Mouse (Mus musculus) neutrophil, adult 5-6 weeks (primary cell): ENCODE data around the gene Rcn3. TPM values are rescaled to one million over a fixed set of nuclear protein-coding genes. Genes with fewer than 3 reads are reported as not detected.
"Not testable (repeated sequence)": the region's sequence is repeated elsewhere in the genome, so short reads cannot be mapped to it uniquely, and the experiment has no call there.

Source experiments
- ATAC-seq: fragments of 151-379, 151-347 bp; 2 replicates; pipeline ENCODE4 v1.8.0; 2017; ENCODE audit warnings: mild to moderate bottlenecking, moderate TSS enrichment; ENCODE audit not compliant: insufficient number of reproducible peaks, poor library complexity, low FRiP score, severe bottlenecking; ENCODE audit errors: extremely low read depth
- total RNA-seq: library from RNA; stranded (forward); fragments of 200-1000 nt; gene quantifications from 2 replicates; pipeline ENCODE4 v1.2.3, GENCODE M21; 2017

Gene Rcn3
- total RNA-seq, 1 experiment from 2014 or later, result 9.2 TPM

DNA sequence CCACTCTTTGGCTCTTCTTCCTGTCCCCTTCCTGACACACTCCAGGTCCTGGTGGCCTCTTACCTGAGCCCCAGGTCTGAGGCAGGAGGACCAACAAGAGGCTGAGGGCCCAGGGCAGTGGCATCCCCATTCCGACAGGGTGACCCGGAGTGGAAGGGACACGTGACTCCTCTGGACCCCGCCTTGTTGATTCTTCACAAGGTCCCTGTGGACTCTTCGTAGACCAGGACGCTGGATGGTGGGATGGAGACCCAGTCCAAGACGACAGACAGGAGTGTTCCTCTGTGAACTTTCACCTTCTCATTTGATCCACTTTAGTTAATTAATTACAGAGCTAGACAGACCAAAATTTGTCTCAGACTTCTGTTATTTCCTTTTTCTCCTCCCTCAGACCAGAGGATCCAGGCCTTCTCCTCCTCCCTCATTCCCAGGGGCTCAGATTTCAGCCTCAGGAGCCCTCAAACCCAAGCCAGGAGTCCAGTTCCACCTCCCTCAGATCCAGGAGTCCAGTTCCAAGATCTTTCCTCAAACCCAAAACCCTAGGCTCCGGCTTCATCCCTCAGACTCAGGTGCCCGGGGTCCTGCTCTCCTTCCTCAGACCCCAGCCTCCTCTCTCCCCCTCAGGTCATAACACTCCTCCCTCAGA is 11.0 kb upstream of the Rcn3 start:
- ATAC-seq, result no peak

DNA sequence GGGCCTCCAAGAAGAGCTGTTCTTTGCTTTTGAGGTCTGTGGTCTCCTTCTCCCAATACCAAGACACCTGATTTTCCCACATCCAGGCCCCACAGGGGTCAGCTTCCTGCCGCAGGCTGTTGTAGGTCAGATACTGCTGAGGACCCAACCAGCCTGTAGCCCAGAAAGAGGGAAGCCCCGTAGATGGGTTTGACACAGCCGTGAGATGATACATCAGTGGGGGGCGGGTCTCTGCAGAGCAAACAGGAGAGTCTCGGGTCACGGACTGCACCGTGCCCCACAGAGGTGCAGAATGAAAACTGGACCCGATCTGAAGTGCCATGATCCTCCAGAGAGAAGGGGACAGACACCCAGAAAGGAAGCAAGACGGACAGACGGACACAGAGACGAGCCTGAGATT is 10.4 kb upstream of the Rcn3 start:
- ATAC-seq, result no peak

DNA sequence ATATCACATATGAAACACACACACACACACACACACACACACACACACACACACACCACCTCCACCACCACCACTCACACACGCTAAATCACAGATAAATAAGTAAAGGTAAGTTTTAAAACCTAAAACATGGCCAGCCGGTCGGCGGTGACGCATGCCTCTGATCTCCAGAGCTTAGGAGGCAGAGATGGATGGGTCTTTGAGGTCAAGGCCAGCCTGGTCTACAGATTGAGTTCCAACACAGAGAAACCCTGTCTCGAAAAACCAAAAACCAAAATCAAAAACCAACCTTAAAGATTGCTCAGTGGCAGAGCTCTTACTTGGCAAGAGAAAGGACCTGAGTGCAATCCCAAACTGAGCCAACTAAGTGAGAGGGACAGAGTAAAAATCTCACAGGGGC is 8.0 kb upstream of the Rcn3 start:
- ATAC-seq, result no peak

DNA sequence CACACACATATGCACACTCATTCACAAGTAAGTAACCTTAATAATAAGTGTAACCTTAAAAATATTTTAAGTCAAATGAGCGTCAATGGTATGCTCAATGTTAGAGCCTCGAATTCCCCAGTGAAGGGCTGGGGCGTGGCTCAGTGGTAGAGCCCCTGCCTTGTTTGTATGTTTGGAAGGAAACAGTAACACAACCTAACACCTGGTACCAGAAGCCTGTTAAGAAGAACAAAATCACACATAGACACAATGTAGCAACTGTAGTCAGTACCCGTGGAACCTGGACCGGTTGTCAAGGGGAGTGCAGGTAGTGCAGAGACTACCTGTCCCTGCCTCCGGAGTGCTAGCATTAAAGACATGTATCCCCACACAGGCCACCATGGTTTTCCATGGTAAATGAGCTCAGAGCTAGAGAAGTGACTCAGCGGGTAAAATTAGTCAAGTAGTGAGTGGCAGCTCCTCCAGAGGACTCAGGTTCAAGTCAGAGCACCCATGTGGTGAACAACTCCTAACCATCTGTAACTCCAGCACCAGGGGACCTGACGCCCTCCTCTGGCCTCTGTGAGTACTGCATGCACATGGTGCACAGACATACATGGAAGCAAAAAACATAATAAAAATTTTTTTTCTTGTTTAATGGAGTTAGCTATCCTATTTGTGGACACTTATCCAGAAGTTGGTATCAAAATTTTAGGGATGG is 6.7 kb upstream of the Rcn3 start:
- ATAC-seq, result no peak

DNA sequence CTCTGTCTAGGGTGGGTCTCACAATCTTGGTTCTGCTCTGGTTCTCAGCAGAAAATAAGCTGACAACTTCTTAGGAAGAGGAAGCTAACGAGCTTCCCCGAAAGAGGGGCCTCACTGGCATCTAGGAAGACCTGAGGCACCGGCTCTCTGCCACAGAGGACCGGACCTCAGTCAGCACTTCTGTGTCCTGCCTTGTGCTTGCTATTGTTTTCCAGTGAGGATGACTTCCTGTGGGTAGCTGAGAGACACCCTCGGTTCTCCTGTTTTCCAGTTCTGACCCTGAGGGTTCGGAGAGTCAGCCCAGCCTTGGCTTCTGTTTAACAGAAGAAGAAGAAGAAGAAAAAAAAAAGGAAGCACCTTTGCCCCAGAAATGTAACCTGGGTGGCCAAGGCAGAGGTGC is 5.5 kb upstream of the Rcn3 start:
- no peak for ATAC-seq

DNA sequence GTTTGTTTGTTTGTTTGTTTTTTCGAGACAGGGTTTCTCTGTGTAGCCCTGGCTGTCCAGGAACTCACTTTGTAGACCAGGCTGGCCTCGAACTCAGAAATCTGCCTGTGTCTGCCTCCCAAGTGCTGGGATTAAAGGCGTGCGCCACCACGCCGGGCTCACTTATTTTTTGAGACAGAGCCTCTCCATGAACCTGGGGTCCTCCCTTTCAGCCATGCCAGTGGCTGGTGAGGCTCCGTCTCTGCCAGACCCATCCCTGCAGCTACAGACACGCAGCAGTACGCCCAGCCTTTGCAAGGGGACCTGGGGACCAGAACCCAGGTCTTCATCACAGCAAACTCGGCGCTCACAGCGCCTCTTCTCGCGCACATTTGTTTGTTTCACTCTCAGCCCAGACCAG is 3.9 kb upstream of the Rcn3 start:
- ATAC-seq, result not testable (repeated sequence)

DNA sequence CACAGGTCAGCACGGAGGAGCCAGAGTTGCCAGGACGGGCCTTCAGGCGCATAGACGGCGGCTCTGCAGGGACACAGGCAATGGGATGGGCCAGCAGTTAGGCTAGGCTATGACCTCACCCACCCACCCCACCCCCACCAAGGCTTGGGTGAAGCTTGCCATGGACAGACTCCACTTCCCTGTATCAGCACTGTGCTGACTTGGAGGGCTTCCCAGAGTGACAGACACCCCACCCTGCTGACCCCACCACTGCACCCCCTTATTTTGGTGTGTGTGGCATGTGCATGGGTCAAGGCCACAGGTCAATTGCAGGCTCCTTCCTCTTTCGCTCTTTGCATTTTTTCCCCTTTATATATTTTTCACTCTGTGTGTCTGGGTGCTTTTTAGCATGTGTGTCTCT is 3.3 kb upstream of the Rcn3 start:
- ATAC-seq, result no peak

DNA sequence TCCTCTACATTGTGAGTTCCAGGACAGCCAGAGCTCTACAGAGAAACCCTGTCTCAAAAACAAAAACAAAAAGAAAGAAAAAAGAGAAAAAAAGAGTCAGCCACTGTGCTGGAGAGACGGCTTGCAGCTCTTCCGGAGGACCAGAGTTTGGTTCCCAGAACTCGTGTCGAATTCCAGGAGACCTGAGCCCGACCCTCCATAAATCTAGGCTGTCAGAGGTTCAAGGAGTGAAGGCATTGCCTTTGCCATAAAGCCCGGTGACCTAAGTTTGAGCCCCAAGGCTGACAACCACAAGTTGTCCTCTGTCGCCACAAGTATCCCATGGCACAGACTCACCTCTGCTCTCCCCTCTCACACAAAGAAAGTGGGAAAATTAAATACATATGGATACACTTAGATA is 2.1 kb upstream of the Rcn3 start:
- no peak for ATAC-seq

DNA sequence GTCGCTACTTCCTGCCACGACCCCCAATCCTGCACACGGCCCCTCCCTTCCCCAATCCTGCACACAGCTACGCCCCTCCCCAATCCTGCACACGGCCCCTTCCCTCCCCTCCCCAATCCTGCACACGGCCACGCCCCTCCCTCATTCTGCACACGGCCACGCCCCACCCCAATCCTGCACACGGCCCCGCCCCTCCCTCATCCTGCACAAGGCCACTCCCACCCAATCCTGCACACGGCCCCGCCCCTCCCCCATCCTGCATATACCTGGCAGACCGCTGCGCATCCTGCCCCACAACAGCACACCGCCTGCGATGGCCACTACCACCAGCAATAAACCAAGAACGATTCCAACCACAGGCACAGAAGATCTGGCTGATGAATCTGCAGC is 1.5 kb upstream of the Rcn3 start:
- no peak for ATAC-seq

DNA sequence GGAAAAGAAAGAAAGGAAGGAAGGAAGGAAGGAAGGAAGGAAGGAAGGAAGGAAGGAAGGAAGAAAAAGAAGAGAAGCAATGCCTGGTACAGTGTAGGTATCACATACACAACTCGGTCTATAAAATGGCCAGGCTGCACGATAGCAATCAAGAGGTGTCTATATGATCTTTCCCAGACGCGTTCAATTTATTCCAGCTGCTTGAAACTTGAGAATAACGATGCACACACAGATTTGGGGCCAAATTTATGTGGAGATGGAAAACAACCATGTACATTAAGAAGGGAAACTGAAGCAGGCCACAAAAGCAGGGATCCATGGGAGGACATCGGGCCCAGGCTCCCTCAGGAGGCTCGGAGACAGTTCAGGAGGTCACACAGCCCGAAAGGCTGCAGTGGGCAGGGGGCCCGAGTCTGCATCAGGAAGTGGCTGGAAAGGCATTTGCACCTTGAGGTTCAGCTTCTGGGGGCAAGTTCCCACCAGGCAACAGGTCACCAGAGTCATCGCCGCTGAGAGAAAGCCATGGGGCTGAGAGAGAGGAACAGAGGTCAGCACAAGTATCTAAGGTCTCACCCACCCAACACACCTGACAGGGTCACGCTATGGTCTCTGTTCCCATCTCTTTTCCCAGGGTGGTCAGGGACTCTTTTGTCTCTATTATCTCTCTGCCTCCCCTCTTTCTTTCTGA is 951 bp upstream of the Rcn3 start:
- ATAC-seq, result no peak

DNA sequence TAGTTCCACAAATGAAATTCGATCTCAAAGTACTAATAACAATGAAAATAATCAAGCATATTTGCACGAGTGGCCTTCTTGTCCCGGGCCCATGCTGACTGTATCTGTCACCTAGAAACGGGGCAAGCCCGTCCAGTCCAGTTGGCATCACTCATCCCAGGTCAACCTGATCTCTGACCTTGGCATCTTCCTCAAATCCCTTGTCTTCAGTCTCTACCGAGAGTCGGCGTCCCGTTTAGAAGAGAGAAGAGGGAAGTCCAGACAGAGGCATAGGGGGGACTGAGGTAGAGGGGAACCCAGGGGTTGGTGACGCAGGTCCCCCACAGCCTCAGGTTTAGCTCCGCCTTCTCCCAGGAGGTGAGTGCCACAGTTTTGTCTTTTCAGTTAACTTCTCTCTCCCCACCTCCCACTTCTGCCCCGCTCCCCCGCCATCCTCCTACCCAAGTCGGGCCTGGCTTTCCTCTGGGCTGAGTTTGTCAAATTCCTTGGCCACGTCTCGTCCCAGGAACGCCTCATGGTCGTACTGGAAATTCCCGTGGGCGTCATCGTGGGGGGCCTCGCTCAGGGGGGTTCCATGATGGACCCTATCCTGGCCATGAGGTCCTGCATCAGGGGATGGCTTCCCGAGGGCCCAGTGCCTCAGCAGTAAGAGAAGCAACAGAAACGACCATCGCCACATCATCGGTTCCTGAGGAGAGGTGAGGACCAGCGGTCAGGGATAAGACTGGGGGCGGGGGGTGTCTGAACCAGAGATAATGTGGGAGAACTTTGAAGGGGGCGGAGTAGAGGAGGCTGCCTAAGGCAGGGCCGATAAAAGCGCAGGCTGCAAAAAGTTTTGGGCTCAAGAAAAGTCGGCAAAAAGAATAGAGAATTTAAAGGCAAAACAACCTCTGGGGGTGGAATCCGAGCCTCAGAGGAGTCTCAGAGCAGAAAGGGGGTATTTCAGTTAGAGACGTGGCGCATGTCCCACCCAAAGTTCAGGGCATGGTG is 725 bp downstream of the Rcn3 start:
- ATAC-seq, result peak; percentile 63

DNA sequence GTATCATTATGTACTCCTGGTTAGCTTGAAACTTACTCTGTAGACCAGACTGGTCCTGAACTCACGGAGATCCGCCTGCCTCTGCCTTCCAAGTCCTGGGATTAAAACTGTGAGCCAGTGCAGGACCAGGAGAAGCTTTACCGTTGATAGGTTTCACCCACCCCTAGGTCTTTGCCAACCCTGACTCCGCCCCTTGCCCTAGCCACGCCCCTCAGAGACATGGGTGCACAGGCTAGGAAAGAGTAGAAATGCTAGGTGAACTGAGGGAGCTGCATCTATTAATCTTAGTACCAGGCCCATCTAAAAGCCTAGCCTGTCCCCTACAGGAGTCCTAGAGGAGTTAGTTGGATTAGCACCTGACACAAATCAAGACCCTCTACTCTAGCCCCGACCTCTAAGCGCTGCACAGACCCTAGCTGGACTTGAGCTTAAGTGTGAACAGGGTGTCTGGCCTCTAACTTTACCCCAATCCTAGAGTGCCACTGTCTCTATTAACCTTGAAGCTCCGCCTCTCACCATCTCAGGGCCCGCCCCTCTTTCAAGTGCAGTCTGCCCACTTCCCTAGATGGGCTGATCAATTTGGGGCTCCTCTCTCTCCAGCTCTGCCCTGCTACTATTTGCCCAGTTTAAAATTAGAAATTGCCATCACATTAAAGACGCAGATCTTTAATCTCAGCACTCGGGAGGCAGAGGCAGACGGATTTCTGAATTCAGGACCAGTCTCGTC is 1.6 kb downstream of the Rcn3 start:
- no peak for ATAC-seq

DNA sequence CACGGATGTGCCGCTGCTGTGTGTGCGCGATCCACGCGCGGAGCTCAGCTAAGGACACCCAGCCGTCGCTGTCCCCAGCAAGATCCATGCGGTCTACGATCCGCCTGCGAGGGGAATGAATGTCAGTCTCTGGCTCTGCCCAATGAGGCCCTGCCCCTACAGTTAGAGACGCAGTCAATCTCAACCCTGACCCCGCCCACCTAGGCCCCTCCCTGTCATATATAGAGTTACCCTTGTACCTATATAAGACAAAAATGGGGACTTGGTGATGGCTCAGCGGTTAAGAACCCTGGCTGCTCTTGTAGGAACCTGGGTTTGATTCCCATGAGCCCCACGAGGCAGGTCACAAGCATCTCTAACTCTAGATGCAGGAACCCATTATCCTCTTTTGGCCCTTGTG is 3.4 kb downstream of the Rcn3 start:
- ATAC-seq, result no peak

DNA sequence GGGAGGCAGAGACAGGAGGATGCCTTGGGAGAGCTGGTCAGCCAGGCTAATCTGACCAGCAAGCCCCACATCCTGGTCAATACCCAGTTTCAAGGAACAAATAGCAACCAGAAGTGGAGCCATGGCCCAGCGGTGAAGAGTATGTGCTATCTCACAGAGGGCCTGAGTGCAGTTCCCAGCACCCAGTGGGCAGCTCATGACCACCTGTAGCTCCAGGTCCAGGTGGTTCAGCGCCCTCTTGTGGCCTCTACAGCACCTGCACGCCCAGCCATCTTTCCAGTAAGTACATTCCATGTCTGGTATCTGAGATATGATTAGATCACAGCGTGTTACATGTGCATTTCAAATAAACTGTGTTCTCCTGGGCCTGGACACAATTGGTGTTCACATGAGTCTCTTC is 5.9 kb downstream of the Rcn3 start:
- ATAC-seq, result no peak

DNA sequence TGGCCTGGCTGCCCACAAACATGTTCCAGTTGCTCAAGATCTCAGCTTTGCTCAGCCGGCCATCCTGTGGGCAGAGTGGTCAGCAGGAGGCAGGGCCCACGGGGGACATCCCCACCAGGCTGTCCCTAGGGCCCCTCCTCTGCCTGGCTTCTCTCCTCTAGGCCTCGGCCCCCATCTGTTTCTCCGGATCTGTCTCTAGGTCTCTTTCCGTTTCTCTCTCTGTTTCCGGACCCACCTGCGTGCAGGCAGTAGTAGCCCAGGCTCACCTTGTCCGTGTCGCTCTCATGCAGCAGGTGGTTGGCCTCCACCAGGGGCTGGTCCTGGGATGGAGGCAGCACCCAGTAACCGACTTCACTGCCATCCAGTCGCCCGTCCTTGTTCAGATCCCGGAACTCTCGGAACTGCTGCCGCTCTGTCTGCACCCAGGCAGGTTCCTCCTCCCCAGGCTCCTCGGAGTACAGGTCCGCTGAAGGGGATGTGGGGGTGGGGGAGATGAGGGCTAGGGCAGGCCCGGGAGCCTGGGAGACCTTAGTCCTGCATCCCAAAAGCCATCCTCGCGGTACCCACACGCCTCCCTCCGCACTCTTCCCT is 8.6 kb downstream of the Rcn3 start:
- ATAC-seq, result no peak

DNA sequence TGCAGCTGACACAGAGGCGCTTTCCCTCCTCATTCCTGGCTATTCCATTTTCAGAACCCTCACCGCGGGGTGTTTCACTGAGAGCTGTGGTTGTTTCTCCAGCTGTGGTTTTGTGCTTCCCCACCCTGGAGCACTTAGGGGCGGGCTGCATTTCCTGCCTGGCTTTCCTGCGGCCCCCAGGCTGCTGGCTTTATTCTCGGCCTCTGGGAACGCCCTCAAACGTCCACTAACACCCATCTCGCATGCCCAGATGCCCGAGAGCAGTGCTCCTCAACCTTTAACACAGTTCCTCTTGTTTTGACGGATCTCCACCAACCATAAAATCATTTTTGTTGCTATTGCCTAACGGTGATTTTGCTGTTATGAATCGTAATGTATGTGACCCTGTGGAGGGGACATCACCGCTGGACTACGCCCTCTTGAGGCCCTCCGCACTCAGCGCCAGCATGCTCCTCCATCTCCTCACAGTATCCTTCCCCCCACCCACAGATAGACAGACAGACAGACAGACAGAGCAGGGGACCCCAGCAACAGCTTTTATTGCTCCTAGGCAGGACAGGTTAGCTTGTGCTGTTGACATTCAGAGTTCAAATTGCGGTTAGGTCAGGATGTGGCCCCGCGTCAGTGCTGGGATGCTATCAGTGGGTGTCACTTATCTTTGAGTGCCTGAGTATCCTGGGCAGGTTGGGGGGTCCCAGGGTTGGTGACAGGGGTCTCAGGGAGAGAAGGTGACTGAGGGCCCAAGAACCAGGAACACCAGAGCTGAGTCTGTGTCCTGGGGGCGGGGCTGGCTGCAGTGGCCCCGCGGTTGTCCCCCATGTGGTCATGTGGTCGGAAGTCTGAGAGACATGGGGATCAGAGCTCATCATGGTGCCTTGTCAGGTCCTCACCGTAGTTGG is 9.4 kb downstream of the Rcn3 start:
- peak; percentile 45; the same call in 1 of the 2 replicates for ATAC-seq

DNA sequence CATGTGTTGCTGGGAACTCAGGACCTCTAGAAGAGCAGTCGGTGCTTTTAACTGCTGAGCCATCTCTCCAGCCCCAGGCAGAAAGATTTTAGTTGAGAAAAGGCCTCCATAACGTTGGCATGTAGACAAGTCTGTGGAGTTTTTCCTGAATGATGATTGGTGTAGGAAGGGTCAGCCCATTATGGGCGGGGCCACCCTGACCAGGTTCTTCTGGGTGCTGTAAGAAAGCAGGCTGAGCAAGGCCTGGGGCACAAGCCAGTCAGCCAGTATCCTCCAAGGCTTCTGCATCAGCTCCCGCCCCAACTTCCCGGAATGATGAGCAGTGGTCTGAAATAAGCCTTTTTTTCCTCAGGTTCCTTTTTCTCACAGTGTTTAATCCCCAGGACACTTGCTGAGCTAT is 11.0 kb downstream of the Rcn3 start:
- ATAC-seq, result no peak
